Mouse (Mus musculus): Measurements from ENCODE around the gene Irs1.

- TF ChIP-seq POLR2A (IDR thresholded peaks at IDR 0.05; ENCODE audit: extremely low read depth, insufficient read depth, low read length) (no peak), CTCF (IDR thresholded peaks at IDR 0.05; ENCODE audit: extremely low read depth, insufficient read depth, low read length) (no peak)
Measured at GRCm38 (mm10) chr1:82238245-82238644, 53.0 kb downstream of the Irs1 start.
